Mouse (Mus musculus): ENCODE data around the gene Arpc2. TPM values are rescaled to one million over a fixed set of nuclear protein-coding genes. Genes with fewer than 3 reads are reported as not detected.
A peak's percentile ranks its signal among the peaks of the same experiment; 100 is the strongest.

Arpc2 gene
- total RNA-seq (2012; rRNA removed) (141 and 166 TPM in 2 replicates), polyA plus RNA-seq (2012; ENCODE audit: insufficient read depth in 1 of 2, insufficient read length in 2 of 2, low read depth in 1 of 2, low replicate concordance in 2 of 2, missing spikeins in 1 of 2) (100 to 1,000 TPM; 108 to 423 TPM)

DNA sequence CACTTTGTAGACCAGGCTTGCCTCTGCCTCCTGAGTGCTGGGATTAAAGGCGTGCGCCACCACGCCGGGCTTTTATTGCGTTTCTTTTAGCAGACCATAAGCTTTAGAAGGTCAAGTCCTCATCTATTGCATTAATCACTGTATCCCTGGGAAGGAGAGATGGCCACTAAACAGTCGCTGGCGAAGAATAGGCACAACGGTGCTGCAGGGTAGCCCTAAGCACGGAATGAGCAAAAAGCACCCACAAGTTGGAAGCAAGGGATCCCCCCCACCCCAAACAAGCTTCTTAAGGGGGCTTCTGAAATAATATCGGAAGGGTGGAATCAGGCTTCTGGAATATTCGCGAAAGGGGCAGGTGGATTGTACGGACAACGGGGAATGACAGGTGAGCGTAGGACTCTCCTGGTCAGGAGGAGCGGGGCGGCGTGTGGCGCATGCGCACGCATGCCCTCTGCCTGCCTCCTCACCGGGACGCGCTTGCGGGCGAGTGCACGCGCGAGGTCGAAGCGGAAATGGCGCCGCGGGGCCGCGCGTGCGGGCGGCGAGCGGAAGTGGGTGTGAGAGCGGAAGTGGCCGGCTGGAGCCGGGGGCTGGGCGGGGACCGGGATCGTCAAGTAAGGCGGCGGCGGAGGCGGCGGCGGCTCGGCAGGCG, at the start of gene Arpc2:
TSS of gene Arpc2 (plus strand) at position 147 of the 652 bp plus-strand sequence.
- peak; percentile 97 for DNase-seq (ENCODE audit: low read depth, low spot score)
- Histone ChIP-seq H3K4me3 (ENCODE audit: control insufficient read depth in 1 of 2, insufficient read depth in 1 of 2, low read depth in 2 of 2, low read length in 2 of 2) (peak within 1 kb of the TSS; percentile 96 to 98), H3K9me3 (replicated peaks; ENCODE audit: insufficient read depth, low read length) (no peaks in the 10 kb centered on the region), H3K36me3 (ENCODE audit: control insufficient read depth in 1 of 2, insufficient read depth in 2 of 2, low read length in 2 of 2) (peaks cover 0 to 32% of the 10 kb centered on the region in 2 experiments; a peak in 3 of 4 replicates), H3K27ac (ENCODE audit: control insufficient read depth, low read depth, low read length) (peak within 1 kb of the TSS; percentile 87), H3K9ac (ENCODE audit: control insufficient read depth, low read depth, low read length, poor library complexity, severe bottlenecking) (peak within 1 kb of the TSS; percentile 98), H3K27me3 (ENCODE audit: control insufficient read depth in 1 of 2, insufficient read depth in 2 of 2, low read length in 2 of 2) (no peaks in the 10 kb centered on the region), H3K4me1 (ENCODE audit: control insufficient read depth in 1 of 2, insufficient read depth in 2 of 2, low read length in 2 of 2) (peaks cover 9 to 32% of the 10 kb centered on the region in 2 experiments), H3K79me2 (ENCODE audit: control insufficient read depth, insufficient read depth, low read length, poor library complexity) (peaks cover 43% of the 10 kb centered on the region)
- TF ChIP-seq ZMIZ1 (IDR thresholded peaks at IDR 0.05; ENCODE audit: low read depth, low read length) (peak; percentile 79), POLR2AphosphoS2 (IDR thresholded peaks at IDR 0.05; ENCODE audit: low read length) (peak; percentile 95), POLR2A (IDR thresholded peaks at IDR 0.05; ENCODE audit: control insufficient read depth in 1 of 2, insufficient read depth in 1 of 2, low read depth in 1 of 2, low read length in 2 of 2, poor library complexity in 1 of 2) (peak in 1 of 2 experiments; percentile 96; a peak in 2 of 4 replicates), UBTF (IDR thresholded peaks at IDR 0.05; ENCODE audit: borderline replicate concordance, insufficient read depth, low read depth, low read length) (0 out of 2 replicates have a peak, but pooled peaks have one; percentile 24), NRF1 (IDR thresholded peaks at IDR 0.05; ENCODE audit: insufficient read depth, low read depth, low read length, poor library complexity, severe bottlenecking) (peak; percentile 99), ETS1 (IDR thresholded peaks at IDR 0.05; ENCODE audit: low read depth, low read length) (peak; percentile 45; the same call in 1 of the 2 replicates), USF1 (IDR thresholded peaks at IDR 0.05; ENCODE audit: low read depth, low read length) (no peak), NELFE (IDR thresholded peaks at IDR 0.05; ENCODE audit: low read depth, low read length) (peak; percentile 96), TCF12 (IDR thresholded peaks at IDR 0.05; ENCODE audit: low read depth, low read length) (peak; percentile 58), HCFC1 (IDR thresholded peaks at IDR 0.05; ENCODE audit: low read depth, low read length) (peak; percentile 79), ZNF384 (IDR thresholded peaks at IDR 0.05; ENCODE audit: low read depth, low read length) (no peak), MXI1 (IDR thresholded peaks at IDR 0.05; ENCODE audit: low read depth, low read length) (no peak; the same call in 1 of the 2 replicates), MEF2A (IDR thresholded peaks at IDR 0.05; ENCODE audit: extremely low read depth, insufficient replicate concordance, low read depth, low read length, poor library complexity, severe bottlenecking) (no peak), MAZ (IDR thresholded peaks at IDR 0.05; ENCODE audit: low read depth, low read length) (no peak; the same call in 1 of the 2 replicates), MYB (IDR thresholded peaks at IDR 0.05; ENCODE audit: low read depth, low read length) (no peak), CHD2 (IDR thresholded peaks at IDR 0.05; ENCODE audit: low read length) (no peak), POLR2AphosphoS5 (IDR thresholded peaks at IDR 0.05; ENCODE audit: borderline replicate concordance, low read depth, low read length) (no peak), TBP (IDR thresholded peaks at IDR 0.05; ENCODE audit: low read depth, low read length) (no peak), E2F4 (IDR thresholded peaks at IDR 0.05; ENCODE audit: borderline replicate concordance, low read depth, low read length) (no peak), RAD21 (IDR thresholded peaks at IDR 0.05; ENCODE audit: low read depth, low read length) (no peak), TAL1 (IDR thresholded peaks at IDR 0.05; ENCODE audit: low read length) (no peak), SIN3A (IDR thresholded peaks at IDR 0.05; ENCODE audit: low read length) (peak; percentile 29), USF2 (IDR thresholded peaks at IDR 0.05; ENCODE audit: borderline replicate concordance in 1 of 2, insufficient read depth in 1 of 2, low read depth in 1 of 2, low read length in 2 of 2) (no peak), JUND (IDR thresholded peaks at IDR 0.05; ENCODE audit: low read depth, low read length) (no peak), ELF1 (IDR thresholded peaks at IDR 0.05; ENCODE audit: low read depth, low read length) (peak; percentile 93), ZC3H11A (IDR thresholded peaks at IDR 0.05; ENCODE audit: low read depth, low read length) (no peak), MAX (IDR thresholded peaks at IDR 0.05; ENCODE audit: low read length) (no peak), CTCF (IDR thresholded peaks at IDR 0.05 in 2 of 3, conservative IDR thresholded peaks at IDR 0.05 in 1 of 3; ENCODE audit: control insufficient read depth in 1 of 3, insufficient read depth in 1 of 3, low read depth in 2 of 3, low read length in 3 of 3, poor library complexity in 1 of 3, severe bottlenecking in 1 of 3) (no peak), MAFK (IDR thresholded peaks at IDR 0.05; ENCODE audit: borderline replicate concordance, low read depth, low read length) (no peak), CHD1 (IDR thresholded peaks at IDR 0.05; ENCODE audit: low read depth, low read length) (no peak)

All from MEL (cell line).